Mouse (Mus musculus) neural tube, embryonic 13.5 days (tissue): ENCODE data around the gene Tpr. TPM values are rescaled to one million over a fixed set of nuclear protein-coding genes. Genes with fewer than 3 reads are reported as not detected.

Experiments
- ATAC-seq: fragments of 200-750 bp; cut with Nextera tagmentation; 2 replicates; pipeline ENCODE4 v1.8.0; 2017; ENCODE audit warnings: low read depth, mild to moderate bottlenecking, moderate TSS enrichment, moderate library complexity
- H3K27ac ChIP-seq: fragments of 300-500 bp; sonication (generic); replicated peaks from 2 replicates; pipeline ENCODE4 v1.5.1; 2015; ENCODE audit warnings: moderate library complexity, mild to moderate bottlenecking, inconsistent platforms
- H3K27me3 ChIP-seq: fragments of 300-500 bp; sonication (generic); 2 replicates; pipeline ENCODE4 v1.6.1; 2015; ENCODE audit warnings: mild to moderate bottlenecking, inconsistent platforms
- H3K36me3 ChIP-seq: fragments of 300-500 bp; sonication (generic); 2 replicates; pipeline ENCODE4 v1.6.1; 2015; ENCODE audit warnings: mild to moderate bottlenecking, inconsistent platforms
- H3K4me1 ChIP-seq: fragments of 300-500 bp; sonication (generic); replicated peaks from 2 replicates; pipeline ENCODE4 v1.6.1; 2015; ENCODE audit warnings: inconsistent platforms
- H3K4me2 ChIP-seq: fragments of 300-500 bp; sonication (generic); 2 replicates; pipeline ENCODE4 v1.6.1; 2015; ENCODE audit warnings: inconsistent platforms, mild to moderate bottlenecking, moderate library complexity
- H3K4me3 ChIP-seq: fragments of 300-500 bp; sonication (generic); 2 replicates; pipeline ENCODE4 v1.5.1; 2015; ENCODE audit warnings: mild to moderate bottlenecking, inconsistent platforms
- H3K9ac ChIP-seq: fragments of 300-500 bp; sonication (generic); 2 replicates; pipeline ENCODE4 v1.6.1; 2015; ENCODE audit warnings: moderate library complexity, mild to moderate bottlenecking, inconsistent platforms
- H3K9me3 ChIP-seq: fragments of 300-500 bp; sonication (generic); 2 replicates; pipeline ENCODE4 v1.6.1; 2016; ENCODE audit warnings: inconsistent platforms
- WGBS: fragments of 180-500 bp; shearing (Covaris S2); methylation state at CpG from one replicate; pipeline ENCODE4 v1.1.7; 2015; 5-methylcytosine and 5-hydroxymethylcytosine counted together
- polyA plus RNA-seq: library from polyadenylated mRNA; unstranded; fragments of >200 nt; fragmentation: Nextera tagmentation; extraction: Ambion mirVana; gene quantifications from 2 replicates; pipeline ENCODE4 v1.2.1, GENCODE M21; 2015

The Tpr gene
- polyA plus RNA-seq, 1 experiment from 2014 or later, result 132 TPM

- no peaks in the 10 kb centered on the region for H3K9me3 ChIP-seq
- WGBS, result 90% methylated on average over 10 of the region's 10 CpGs
- H3K27ac ChIP-seq, result no peak overlapping the region
- H3K4me2 ChIP-seq, result no peak overlapping the region
- H3K4me3 ChIP-seq, result no peak overlapping the region
- ATAC-seq, result no peak
- no peaks in the 10 kb centered on the region for H3K4me1 ChIP-seq
- no peaks in the 10 kb centered on the region for H3K27me3 ChIP-seq
- H3K36me3 ChIP-seq, result no peaks in the 10 kb centered on the region
- H3K9ac ChIP-seq, result no peak overlapping the region
Measured at GRCm38 (mm10) chr1:150465364-150465763, 72.7 kb downstream of the Tpr start.

DNA sequence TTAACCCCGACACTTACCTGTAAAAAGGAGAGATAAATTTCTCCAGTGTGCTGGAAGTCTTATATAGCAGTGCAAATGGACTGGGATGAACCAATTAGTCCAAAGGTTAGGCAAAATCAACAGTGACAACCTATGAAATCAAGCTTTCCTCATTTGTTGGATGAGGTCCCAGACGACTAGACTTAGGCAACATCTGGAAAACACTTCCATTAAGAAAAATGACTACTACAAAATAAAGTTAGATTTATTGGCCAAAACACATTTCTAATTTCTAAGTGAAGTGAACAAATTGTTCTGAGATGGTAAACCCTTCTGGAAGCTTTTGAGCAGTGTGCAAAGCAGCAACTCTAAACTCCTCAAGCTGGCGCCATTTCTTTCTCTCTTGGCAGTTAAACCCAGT lies 73.5 kb downstream of the Tpr start, which contains the start of gene Prg4:
Prg4 (minus strand) TSS at position 34 of the 400 bp plus-strand sequence.
- no peaks in the 10 kb centered on the region for H3K4me1 ChIP-seq
- H3K9me3 ChIP-seq, result no peaks in the 10 kb centered on the region
- WGBS, result 92% methylated on average over 3 of the region's 3 CpGs
- ATAC-seq, result no peak
- H3K4me3 ChIP-seq, result no peak within 1 kb of the TSS
- H3K36me3 ChIP-seq, result no peaks in the 10 kb centered on the region
- no peak within 1 kb of the TSS for H3K4me2 ChIP-seq
- H3K27me3 ChIP-seq, result no peaks in the 10 kb centered on the region
- no peak within 1 kb of the TSS for H3K9ac ChIP-seq
- no peak within 1 kb of the TSS for H3K27ac ChIP-seq

- Histone ChIP-seq H3K27ac (no peak overlapping the region), H3K4me3 (no peak overlapping the region), H3K4me1 (no peaks in the 10 kb centered on the region), H3K9me3 (no peaks in the 10 kb centered on the region), H3K36me3 (no peaks in the 10 kb centered on the region), H3K4me2 (no peak overlapping the region), H3K27me3 (no peaks in the 10 kb centered on the region), H3K9ac (no peak overlapping the region)
- ATAC-seq, result no peak
- WGBS, result 87% methylated on average over 3 of the region's 3 CpGs
Measured at GRCm38 (mm10) chr1:150469992-150470391, 77.4 kb downstream of the Tpr start.

DNA sequence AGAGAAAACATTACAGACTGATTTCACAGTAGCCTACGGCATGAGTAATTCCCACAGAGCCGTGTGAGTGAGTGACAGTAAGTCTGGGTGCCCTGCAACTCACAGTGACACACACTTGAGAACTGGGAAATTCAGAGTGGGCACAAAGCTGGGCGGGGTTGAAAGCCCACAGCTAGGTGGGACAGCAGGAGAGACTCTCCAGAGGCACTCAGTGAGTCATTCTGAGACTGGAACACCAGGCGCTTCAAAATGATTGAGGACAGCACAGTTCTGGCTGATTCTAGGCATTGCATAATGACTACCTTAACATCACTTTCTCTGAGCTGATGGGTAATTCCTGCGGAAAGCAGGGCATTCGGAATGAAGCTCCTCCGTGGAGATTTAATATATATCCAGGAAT lies 79.9 kb downstream of the Tpr start:
- 83% methylated on average over 7 of the region's 7 CpGs for WGBS
- ATAC-seq, result no peak

DNA sequence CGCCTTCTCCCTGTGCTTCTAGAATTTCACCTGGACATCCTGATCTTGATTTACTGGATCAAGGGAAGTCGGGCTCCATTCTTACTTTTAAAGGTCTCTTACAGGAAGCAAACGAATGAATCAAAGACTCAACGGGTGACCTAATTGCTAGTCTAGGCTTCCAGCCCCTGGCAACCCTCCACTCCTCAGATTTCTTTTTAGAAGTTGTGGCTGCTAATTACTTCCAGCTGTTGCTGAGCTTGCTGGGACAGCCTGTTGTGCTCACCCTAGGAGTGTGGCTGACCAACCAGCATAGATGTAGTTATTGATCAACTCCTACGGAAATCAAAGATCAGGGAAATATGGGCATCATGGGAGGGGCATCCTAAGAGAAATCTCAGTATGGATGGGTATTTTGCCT lies 88.0 kb downstream of the Tpr start:
- H3K4me3 ChIP-seq, result no peak overlapping the region
- no peak overlapping the region for H3K9ac ChIP-seq
- H3K36me3 ChIP-seq, result no peaks in the 10 kb centered on the region
- no peak overlapping the region for H3K27ac ChIP-seq
- no peak overlapping the region for H3K4me2 ChIP-seq
- WGBS, result 75% methylated on average over 5 of the region's 5 CpGs
- ATAC-seq, result no peak
- no peaks in the 10 kb centered on the region for H3K9me3 ChIP-seq
- H3K4me1 ChIP-seq, result no peaks in the 10 kb centered on the region
- no peaks in the 10 kb centered on the region for H3K27me3 ChIP-seq

More for the DNA sequence above, 79.9 kb downstream of the Tpr start:
- Histone ChIP-seq H3K27ac (no peak overlapping the region), H3K9ac (no peak overlapping the region), H3K4me2 (no peak overlapping the region), H3K9me3 (no peaks in the 10 kb centered on the region), H3K27me3 (no peaks in the 10 kb centered on the region), H3K4me1 (no peaks in the 10 kb centered on the region), H3K4me3 (no peak overlapping the region), H3K36me3 (no peaks in the 10 kb centered on the region)

DNA sequence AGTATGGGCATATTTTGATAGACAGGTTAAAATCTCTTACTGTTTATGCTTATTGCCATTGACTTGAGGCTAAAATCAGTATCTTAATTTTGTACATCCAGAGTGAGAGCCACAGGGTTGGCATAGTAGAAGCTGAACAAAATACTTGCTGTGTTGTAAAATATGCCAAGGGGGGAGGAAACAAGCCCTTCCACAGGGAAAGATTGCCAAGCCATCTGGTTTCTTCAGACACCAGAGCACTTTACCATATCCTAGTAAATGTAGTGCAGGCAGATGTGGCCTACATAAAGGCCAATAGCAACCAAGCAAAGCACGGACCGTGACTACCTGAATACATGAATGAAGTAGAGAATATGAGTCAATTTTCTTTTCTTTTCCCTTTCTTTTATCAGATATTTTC lies 96.5 kb downstream of the Tpr start:
- Histone ChIP-seq H3K27me3 (no peaks in the 10 kb centered on the region), H3K4me2 (no peak overlapping the region), H3K4me1 (no peaks in the 10 kb centered on the region), H3K36me3 (no peaks in the 10 kb centered on the region), H3K27ac (no peak overlapping the region), H3K9ac (no peak overlapping the region), H3K9me3 (no peaks in the 10 kb centered on the region), H3K4me3 (no peak overlapping the region)
- ATAC-seq, result no peak
- 89% methylated on average over 2 of the region's 2 CpGs for WGBS

DNA sequence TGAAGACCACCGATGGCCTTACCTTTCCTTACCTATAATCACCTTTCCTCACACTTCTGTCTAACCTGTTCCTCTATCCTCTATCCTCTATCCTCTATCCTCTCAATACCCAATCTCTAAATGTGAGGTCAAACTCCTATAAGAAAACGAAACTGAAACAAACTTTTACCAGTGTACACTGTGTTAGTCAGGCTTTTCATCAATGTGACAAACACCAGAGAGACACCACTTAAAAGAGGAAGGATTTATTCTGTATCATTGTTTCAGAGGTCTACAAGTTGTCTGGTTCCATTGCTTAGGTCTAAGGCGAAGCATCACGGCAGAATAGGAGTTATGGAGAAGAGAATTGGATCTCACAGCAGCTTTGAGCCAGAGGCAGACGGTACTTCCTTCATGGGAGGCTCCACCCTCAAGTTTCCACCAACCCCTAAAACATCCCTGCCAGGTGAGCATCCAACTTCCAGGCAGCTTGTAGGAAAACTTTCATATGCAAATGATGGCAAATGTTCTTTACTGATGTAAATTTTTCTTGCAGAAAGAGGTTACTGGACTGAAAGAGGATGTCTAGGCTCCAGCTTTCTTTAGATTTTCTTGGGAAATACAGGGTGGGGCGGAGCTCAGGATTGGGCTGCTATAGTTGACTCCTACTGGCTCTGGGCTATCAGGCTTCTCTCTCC lies 104.1 kb downstream of the Tpr start:
- no peaks in the 10 kb centered on the region for H3K4me1 ChIP-seq
- H3K4me3 ChIP-seq, result no peak overlapping the region
- H3K36me3 ChIP-seq, result no peaks in the 10 kb centered on the region
- H3K9me3 ChIP-seq, result peaks cover 5% of the 10 kb centered on the region; the same call in 1 of the 2 replicates
- no peak overlapping the region for H3K9ac ChIP-seq
- no peaks in the 10 kb centered on the region for H3K27me3 ChIP-seq
- ATAC-seq, result no peak
- WGBS, result 83% methylated on average over 6 of the region's 6 CpGs
- no peak overlapping the region for H3K27ac ChIP-seq
- no peak overlapping the region for H3K4me2 ChIP-seq

DNA sequence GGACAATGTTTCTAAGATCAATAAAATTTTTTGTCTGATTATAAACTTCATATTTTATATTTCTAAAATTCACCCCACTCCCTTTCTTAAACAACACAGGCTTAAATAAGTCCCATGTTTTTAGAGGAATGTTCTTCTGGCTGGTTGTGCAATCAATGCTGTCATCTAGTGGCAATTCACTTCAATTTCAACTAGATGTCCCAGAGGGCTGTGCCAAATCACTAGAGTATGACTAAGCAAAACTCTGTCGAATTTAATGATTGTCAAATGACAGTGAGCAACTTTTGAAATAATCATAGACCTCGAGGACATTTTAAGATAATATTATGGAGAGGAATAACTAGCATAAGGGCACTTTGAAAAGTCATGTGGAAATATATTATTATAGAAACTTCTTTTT lies 105.1 kb downstream of the Tpr start:
- no peak for ATAC-seq
- Histone ChIP-seq H3K36me3 (no peaks in the 10 kb centered on the region), H3K4me2 (no peak overlapping the region), H3K9ac (no peak overlapping the region), H3K9me3 (peaks cover 5% of the 10 kb centered on the region; the same call in 1 of the 2 replicates), H3K27ac (no peak overlapping the region), H3K4me1 (no peaks in the 10 kb centered on the region), H3K27me3 (no peaks in the 10 kb centered on the region), H3K4me3 (no peak overlapping the region)
- 72% methylated on average over 2 of the region's 2 CpGs for WGBS

GRCm38 (mm10) chr1:150498177-150498576 lies 105.5 kb downstream of the Tpr start:
- no peak overlapping the region for H3K4me3 ChIP-seq
- no peak overlapping the region for H3K9ac ChIP-seq
- no peak for ATAC-seq
- H3K36me3 ChIP-seq, result no peaks in the 10 kb centered on the region
- 86% methylated on average over 2 of the region's 2 CpGs for WGBS
- no peak overlapping the region for H3K27ac ChIP-seq
- no peaks in the 10 kb centered on the region for H3K4me1 ChIP-seq
- peaks cover 5% of the 10 kb centered on the region; the same call in 1 of the 2 replicates for H3K9me3 ChIP-seq
- no peak overlapping the region for H3K4me2 ChIP-seq
- no peaks in the 10 kb centered on the region for H3K27me3 ChIP-seq

Other genes with a start within 250 kb of the Tpr start
- gene Pdc, start 73.4 kb upstream of the Tpr start, polyA plus RNA-seq, result not detected in 2 replicates
- gene Odr4, start 242 bp downstream of the Tpr start, polyA plus RNA-seq, result 45.6 and 47.7 TPM in 2 replicates
- gene Prg4, start 73.3 kb downstream of the Tpr start, polyA plus RNA-seq, result 0.33 and 0.40 TPM in 2 replicates